Mouse (Mus musculus): ENCODE results near the gene Wdr89.
A peak's percentile ranks its signal among the peaks of the same experiment; 100 is the strongest.

DNA sequence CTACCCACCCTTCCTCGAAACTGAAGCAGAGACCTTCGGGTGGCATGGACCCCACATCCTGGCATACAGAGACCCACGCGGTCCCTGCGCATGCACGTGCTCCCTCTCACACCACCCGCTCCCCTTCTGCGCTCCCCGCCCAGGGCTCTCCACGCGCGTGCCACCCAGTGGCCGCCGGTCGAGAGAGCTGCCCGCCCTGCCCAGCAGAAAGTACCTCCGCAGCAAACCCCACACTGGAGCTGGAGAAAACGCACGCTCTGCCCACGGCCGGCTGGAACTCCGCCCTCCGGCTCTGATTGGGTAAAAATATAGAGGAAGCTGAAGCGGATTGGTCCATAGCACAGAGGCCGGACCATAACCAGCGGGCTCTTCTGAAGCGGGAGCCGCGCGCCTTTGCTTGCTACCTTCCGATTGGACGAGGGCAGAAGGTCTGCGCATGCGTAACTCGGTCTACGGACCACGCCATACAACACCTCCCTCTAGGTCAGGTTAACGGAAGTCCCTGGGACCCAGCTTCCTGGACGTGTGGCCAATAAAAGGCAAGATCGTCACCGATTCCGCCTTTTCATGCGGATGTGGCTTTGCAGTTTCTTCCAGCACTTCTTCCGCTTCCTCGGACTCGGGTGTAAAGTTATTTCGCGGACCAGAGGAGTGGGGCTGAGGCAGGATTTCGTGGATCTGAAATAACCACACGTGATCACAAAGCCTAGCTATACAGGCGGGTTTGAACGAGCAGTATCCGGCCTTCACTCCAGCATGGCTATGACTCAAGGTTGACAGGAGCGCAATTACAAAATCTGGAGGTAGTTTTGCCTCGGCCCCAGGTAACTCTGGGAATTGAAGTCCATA, at the start of gene Wdr89:
- TF ChIP-seq CTCF (IDR thresholded peaks at IDR 0.05; ENCODE audit: control insufficient read depth, insufficient read depth, insufficient read length) = peak; percentile 30
- peak; percentile 90 for TF ChIP-seq MAX (IDR thresholded peaks at IDR 0.05)
- TF ChIP-seq MYOG (IDR thresholded peaks at IDR 0.05; ENCODE audit: control insufficient read depth, extremely low read depth, insufficient read length) = no peak
- no peak for TF ChIP-seq FOSL1 (IDR thresholded peaks at IDR 0.05; ENCODE audit: insufficient read depth, low read length, poor library complexity, severe bottlenecking)
- TF ChIP-seq CEBPB (IDR thresholded peaks at IDR 0.05; ENCODE audit: low read depth) = no peak
